Mouse (Mus musculus): ENCODE measurements around the gene Gba. TPM values are rescaled to one million over a fixed set of nuclear protein-coding genes. Genes with fewer than 3 reads are reported as not detected.
"Not testable (repeated sequence)": the region's sequence is repeated elsewhere in the genome, so short reads cannot be mapped to it uniquely, and the experiment has no call there.

Gba gene
- total and polyA plus RNA-seq, 3 experiments, result 63.6 to 65.3 (median 64.1) TPM

GRCm38 (mm10) chr3:89161207-89161606 is 41.5 kb upstream of the Gba start:
- H3K9ac ChIP-seq (ENCODE audit: insufficient read depth, low read depth); H3K4me3 ChIP-seq (replicated peaks in 1 of 3; ENCODE audit: low read depth in 2 of 3, low read length in 2 of 3, poor library complexity in 1 of 3); H3K36me3 ChIP-seq (replicated peaks in 1 of 2; ENCODE audit: control insufficient read depth in 1 of 2, insufficient read depth in 1 of 2, low read length in 1 of 2); H3K9me3 ChIP-seq (replicated peaks; ENCODE audit: low read length); H3K4me2 ChIP-seq (ENCODE audit: insufficient read depth, low read depth, poor library complexity, severe bottlenecking); H3K27ac ChIP-seq (ENCODE audit: insufficient read depth, low read depth); dilution Hi-C loops (cut with MboI; ENCODE audit: extremely low pct_ligation_motif_present, extremely low pct_unique_long_range_greater_than_20kb, low sequenced_read_pairs); DNase-seq (ENCODE audit: extremely low read depth); in situ Hi-C loops (cut with MboI; ENCODE audit: low pct_ligation_motif_present, low pct_unique_long_range_greater_than_20kb, low sequenced_read_pairs); H3K27me3 ChIP-seq (replicated peaks): not testable (repeated sequence)
- TF ChIP-seq TBP (conservative IDR thresholded peaks at IDR 0.05; ENCODE audit: low read depth, low read length), result peak; percentile 56; the same call in 1 of the 2 replicates
- Histone ChIP-seq H3K4me1 (ENCODE audit: control insufficient read depth in 1 of 2, insufficient read depth in 2 of 2) (peaks cover 3 to 39% of the 10 kb centered on the region in 2 experiments), H3K79me2 (replicated peaks; ENCODE audit: control insufficient read depth, extremely low read depth, insufficient read depth, poor library complexity, severe bottlenecking) (peaks cover 13% of the 10 kb centered on the region)

GRCm38 (mm10) chr3:89161786-89162185 is 40.9 kb upstream of the Gba start:
- Histone ChIP-seq H3K4me3 (replicated peaks in 1 of 3; ENCODE audit: low read depth in 2 of 3, low read length in 2 of 3, poor library complexity in 1 of 3) (no peak overlapping the region), H3K9ac (ENCODE audit: insufficient read depth, low read depth) (no peak overlapping the region), H3K79me2 (replicated peaks; ENCODE audit: control insufficient read depth, extremely low read depth, insufficient read depth, poor library complexity, severe bottlenecking) (peaks cover 18% of the 10 kb centered on the region), H3K36me3 (replicated peaks in 1 of 2; ENCODE audit: control insufficient read depth in 1 of 2, insufficient read depth in 1 of 2, low read length in 1 of 2) (peaks cover 5 to 10% of the 10 kb centered on the region in 2 experiments), H3K4me1 (ENCODE audit: control insufficient read depth in 1 of 2, insufficient read depth in 2 of 2) (peaks cover 4 to 45% of the 10 kb centered on the region in 2 experiments), H3K27me3 (replicated peaks) (no peaks in the 10 kb centered on the region), H3K4me2 (ENCODE audit: insufficient read depth, low read depth, poor library complexity, severe bottlenecking) (no peak overlapping the region), H3K27ac (ENCODE audit: insufficient read depth, low read depth) (no peak overlapping the region), H3K9me3 (replicated peaks; ENCODE audit: low read length) (no peaks in the 10 kb centered on the region)
- TF ChIP-seq CHD2 (IDR thresholded peaks at IDR 0.05; ENCODE audit: low read length), result no peak
- TF ChIP-seq ELF1 (IDR thresholded peaks at IDR 0.05; ENCODE audit: low read depth, low read length), result no peak
- TF ChIP-seq IRF4 (IDR thresholded peaks at IDR 0.05; ENCODE audit: low read depth, low read length), result no peak
- TF ChIP-seq ZNF384 (IDR thresholded peaks at IDR 0.05; ENCODE audit: low read depth, low read length), result peak; percentile 55
- no peak for TF ChIP-seq RCOR1 (conservative IDR thresholded peaks at IDR 0.05; ENCODE audit: low read depth, low read length)
- TF ChIP-seq KAT2A (IDR thresholded peaks at IDR 0.05; ENCODE audit: insufficient replicate concordance, low read length), result no peak
- no peak for TF ChIP-seq EP300 (IDR thresholded peaks at IDR 0.05; ENCODE audit: low read length)
- in situ Hi-C loops (cut with MboI; ENCODE audit: low pct_ligation_motif_present, low pct_unique_long_range_greater_than_20kb, low sequenced_read_pairs) (no loop called here), dilution Hi-C loops (cut with MboI; ENCODE audit: extremely low pct_ligation_motif_present, extremely low pct_unique_long_range_greater_than_20kb, low sequenced_read_pairs) (no loop called here)
- no peak for DNase-seq (ENCODE audit: extremely low read depth)

DNA sequence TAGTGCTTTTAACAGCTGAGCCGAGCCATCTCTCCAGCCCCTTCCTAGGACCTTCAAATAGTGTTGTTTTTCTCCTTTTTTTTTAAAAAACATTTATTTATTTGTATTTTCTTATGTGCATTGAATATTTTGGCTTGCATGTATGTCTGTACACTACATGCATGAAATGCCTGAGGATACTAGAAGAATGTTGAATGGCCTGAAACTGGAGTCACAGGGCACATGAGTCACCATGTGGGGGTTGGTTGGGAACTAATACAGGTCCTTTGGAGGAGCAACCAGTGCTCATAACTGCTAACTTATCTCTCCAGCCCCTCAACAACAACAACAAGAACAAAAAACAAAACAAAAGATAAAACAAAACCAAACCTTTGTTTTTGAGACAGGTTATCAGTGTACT is 39.6 kb upstream of the Gba start:
- no peak overlapping the region for H3K27ac ChIP-seq (ENCODE audit: insufficient read depth, low read depth)
- H3K4me3 ChIP-seq (replicated peaks in 1 of 3; ENCODE audit: low read depth in 2 of 3, low read length in 2 of 3, poor library complexity in 1 of 3), result no peak overlapping the region
- H3K4me1 ChIP-seq (ENCODE audit: control insufficient read depth in 1 of 2, insufficient read depth in 2 of 2), result peaks cover 8 to 47% of the 10 kb centered on the region in 2 experiments
- DNase-seq (ENCODE audit: extremely low read depth), result peak; percentile 22
- no peaks in the 10 kb centered on the region for H3K9me3 ChIP-seq (replicated peaks; ENCODE audit: low read length)
- no peak overlapping the region for H3K9ac ChIP-seq (ENCODE audit: insufficient read depth, low read depth)
- H3K36me3 ChIP-seq (replicated peaks in 1 of 2; ENCODE audit: control insufficient read depth in 1 of 2, insufficient read depth in 1 of 2, low read length in 1 of 2), result peaks cover 14 to 19% of the 10 kb centered on the region in 2 experiments
- in situ Hi-C loops (cut with MboI; ENCODE audit: low pct_ligation_motif_present, low pct_unique_long_range_greater_than_20kb, low sequenced_read_pairs) (no loop called here), dilution Hi-C loops (cut with MboI; ENCODE audit: extremely low pct_ligation_motif_present, extremely low pct_unique_long_range_greater_than_20kb, low sequenced_read_pairs) (no loop called here)
- 0 out of 2 replicates have a peak, but pooled peaks have one; percentile 51 for TF ChIP-seq SIN3A (IDR thresholded peaks at IDR 0.05; ENCODE audit: low read length)
- TF ChIP-seq ETS1 (conservative IDR thresholded peaks at IDR 0.05; ENCODE audit: low read depth, low read length), result no peak
- H3K27me3 ChIP-seq (replicated peaks), result no peaks in the 10 kb centered on the region
- no peak overlapping the region for H3K4me2 ChIP-seq (ENCODE audit: insufficient read depth, low read depth, poor library complexity, severe bottlenecking)
- H3K79me2 ChIP-seq (replicated peaks; ENCODE audit: control insufficient read depth, extremely low read depth, insufficient read depth, poor library complexity, severe bottlenecking), result peaks cover 22% of the 10 kb centered on the region

Data from CH12.LX (cell line).